Mouse (Mus musculus) neural tube, embryonic 14.5 days (tissue): ENCODE data around the gene Pigk. TPM values are rescaled to one million over a fixed set of nuclear protein-coding genes. Genes with fewer than 3 reads are reported as not detected.
A peak's percentile ranks its signal among the peaks of the same experiment; 100 is the strongest.

ENCODE experiments used
- ATAC-seq: fragments of 200-750 bp; cut with Nextera tagmentation; 2 replicates; pipeline ENCODE4 v1.8.0; 2017; ENCODE audit warnings: low read depth, mild to moderate bottlenecking, moderate TSS enrichment, moderate library complexity
- H3K27ac ChIP-seq: fragments of 300-500 bp; sonication (generic); 2 replicates; pipeline ENCODE4 v1.5.1; 2014; ENCODE audit warnings: low read depth, mild to moderate bottlenecking, control low read depth, low read length, moderate library complexity, mixed read lengths
- H3K27me3 ChIP-seq: fragments of 300-500 bp; sonication (generic); 2 replicates; pipeline ENCODE4 v1.6.1; 2014; ENCODE audit warnings: low read length; ENCODE audit not compliant: control insufficient read depth, insufficient read depth
- H3K36me3 ChIP-seq: fragments of 300-500 bp; sonication (generic); 2 replicates; pipeline ENCODE4 v1.6.1; 2014; ENCODE audit warnings: low read length, mixed read lengths; ENCODE audit not compliant: control insufficient read depth, insufficient read depth
- H3K4me1 ChIP-seq: fragments of 300-500 bp; sonication (generic); 2 replicates; pipeline ENCODE4 v1.6.1; 2014; ENCODE audit warnings: low read length; ENCODE audit not compliant: control insufficient read depth, insufficient read depth
- H3K4me2 ChIP-seq: fragments of 300-500 bp; sonication (generic); 2 replicates; pipeline ENCODE4 v1.6.1; 2014; ENCODE audit warnings: mild to moderate bottlenecking, low read depth, low read length, control low read depth
- H3K4me3 ChIP-seq: fragments of 300-500 bp; sonication (generic); 2 replicates; pipeline ENCODE4 v1.5.1; 2014; ENCODE audit warnings: low read depth, low read length, control low read depth, mixed read lengths
- H3K9ac ChIP-seq: fragments of 300-500 bp; sonication (generic); replicated peaks from 2 replicates; pipeline ENCODE4 v1.6.1; 2014; ENCODE audit warnings: low read depth, mild to moderate bottlenecking, control low read depth, low read length, mixed read lengths
- H3K9me3 ChIP-seq: fragments of 300-500 bp; sonication (generic); 2 replicates; pipeline ENCODE4 v1.6.1; 2016; ENCODE audit warnings: low read length; ENCODE audit not compliant: control insufficient read depth
- WGBS: fragments of 180-500 bp; shearing (Covaris S2); extraction: QIAGEN DNeasy Blood & Tissue Kit; methylation state at CpG from one replicate; pipeline ENCODE4 v1.1.7; 2014; 5-methylcytosine and 5-hydroxymethylcytosine counted together
- polyA plus RNA-seq: library from polyadenylated mRNA; unstranded; fragments of >200 nt; fragmentation: Nextera tagmentation; extraction: Ambion mirVana; gene quantifications from 2 replicates; pipeline ENCODE4 v1.2.1, GENCODE M21; 2014

The Pigk gene
- polyA plus RNA-seq, 1 experiment from 2014 or later, result 50.3 TPM

- Histone ChIP-seq H3K9ac (no peak overlapping the region), H3K4me2 (no peak overlapping the region), H3K4me3 (no peak overlapping the region), H3K36me3 (no peaks in the 10 kb centered on the region), H3K27ac (no peak overlapping the region), H3K4me1 (peaks cover 2% of the 10 kb centered on the region), H3K9me3 (no peaks in the 10 kb centered on the region), H3K27me3 (no peaks in the 10 kb centered on the region; the same call in 1 of the 2 replicates)
- 84% methylated on average over 3 of the region's 3 CpGs for whole genome bisulfite sequencing
- no peak for ATAC-seq
Measured at GRCm38 (mm10) chr3:152709936-152710335, 4.0 kb upstream of the Pigk start.

- H3K36me3 ChIP-seq, result no peaks in the 10 kb centered on the region
- H3K4me1 ChIP-seq, result peaks cover 4% of the 10 kb centered on the region
- H3K27me3 ChIP-seq, result no peaks in the 10 kb centered on the region; the same call in 1 of the 2 replicates
- no peak overlapping the region for H3K27ac ChIP-seq
- ATAC-seq, result no peak
- 81% methylated on average over 4 of the region's 4 CpGs for WGBS
- H3K9ac ChIP-seq, result no peak overlapping the region
- H3K4me3 ChIP-seq, result no peak overlapping the region
- H3K4me2 ChIP-seq, result no peak overlapping the region
- no peaks in the 10 kb centered on the region for H3K9me3 ChIP-seq
Measured at GRCm38 (mm10) chr3:152712957-152713356, 943 bp upstream of the Pigk start.

GRCm38 (mm10) chr3:152721301-152721700 lies 7.4 kb downstream of the Pigk start:
- Histone ChIP-seq H3K27ac (no peak overlapping the region), H3K4me3 (no peak overlapping the region), H3K36me3 (no peaks in the 10 kb centered on the region), H3K9me3 (no peaks in the 10 kb centered on the region), H3K4me2 (no peak overlapping the region), H3K4me1 (no peaks in the 10 kb centered on the region), H3K27me3 (no peaks in the 10 kb centered on the region), H3K9ac (no peak overlapping the region)
- ATAC-seq, result no peak
- WGBS, result 85% methylated on average over 6 of the region's 6 CpGs

GRCm38 (mm10) chr3:152722836-152723235 lies 8.9 kb downstream of the Pigk start:
- ATAC-seq, result 0 out of 2 replicates have a peak, but pooled peaks have one; percentile 51
- Histone ChIP-seq H3K36me3 (no peaks in the 10 kb centered on the region), H3K4me1 (no peaks in the 10 kb centered on the region), H3K4me2 (no peak overlapping the region), H3K4me3 (no peak overlapping the region), H3K27me3 (no peaks in the 10 kb centered on the region), H3K27ac (no peak overlapping the region), H3K9me3 (no peaks in the 10 kb centered on the region), H3K9ac (no peak overlapping the region)
- WGBS, result 68% methylated on average over 3 of the region's 3 CpGs

GRCm38 (mm10) chr3:152724446-152724845 lies 10.5 kb downstream of the Pigk start:
- WGBS, result 91% methylated on average over 9 of the region's 9 CpGs
- no peak overlapping the region for H3K27ac ChIP-seq
- H3K9me3 ChIP-seq, result no peaks in the 10 kb centered on the region
- no peaks in the 10 kb centered on the region for H3K27me3 ChIP-seq
- H3K4me1 ChIP-seq, result no peaks in the 10 kb centered on the region
- H3K9ac ChIP-seq, result no peak overlapping the region
- H3K4me3 ChIP-seq, result no peak overlapping the region
- no peak overlapping the region for H3K4me2 ChIP-seq
- ATAC-seq, result no peak
- H3K36me3 ChIP-seq, result no peaks in the 10 kb centered on the region

- Histone ChIP-seq H3K4me1 (no peaks in the 10 kb centered on the region), H3K4me2 (no peak overlapping the region), H3K9me3 (no peaks in the 10 kb centered on the region), H3K9ac (no peak overlapping the region), H3K27ac (no peak overlapping the region), H3K27me3 (no peaks in the 10 kb centered on the region), H3K4me3 (no peak overlapping the region), H3K36me3 (no peaks in the 10 kb centered on the region)
- ATAC-seq, result no peak
- 67% methylated on average over 6 of the region's 6 CpGs for WGBS
Measured at GRCm38 (mm10) chr3:152728238-152728637, 14.3 kb downstream of the Pigk start.

- no peak overlapping the region for H3K4me3 ChIP-seq
- no peak for ATAC-seq
- H3K4me2 ChIP-seq, result no peak overlapping the region
- H3K9me3 ChIP-seq, result no peaks in the 10 kb centered on the region
- no peaks in the 10 kb centered on the region for H3K36me3 ChIP-seq
- no peak overlapping the region for H3K27ac ChIP-seq
- H3K27me3 ChIP-seq, result no peaks in the 10 kb centered on the region
- WGBS, result 97% methylated on average over 4 of the region's 4 CpGs
- no peak overlapping the region for H3K9ac ChIP-seq
- H3K4me1 ChIP-seq, result no peaks in the 10 kb centered on the region
Measured at GRCm38 (mm10) chr3:152733011-152733410, 19.1 kb downstream of the Pigk start.

- Histone ChIP-seq H3K4me3 (no peak overlapping the region), H3K36me3 (no peaks in the 10 kb centered on the region), H3K4me2 (no peak overlapping the region), H3K27ac (no peak overlapping the region), H3K4me1 (no peaks in the 10 kb centered on the region), H3K9me3 (no peaks in the 10 kb centered on the region), H3K27me3 (no peaks in the 10 kb centered on the region), H3K9ac (no peak overlapping the region)
- ATAC-seq, result no peak
Measured at GRCm38 (mm10) chr3:152733513-152733912, 19.6 kb downstream of the Pigk start.

GRCm38 (mm10) chr3:152734100-152734499 lies 20.2 kb downstream of the Pigk start:
- WGBS, result 91% methylated on average over 11 of the region's 11 CpGs
- H3K27me3 ChIP-seq, result no peaks in the 10 kb centered on the region
- no peaks in the 10 kb centered on the region for H3K36me3 ChIP-seq
- H3K4me3 ChIP-seq, result no peak overlapping the region
- no peak for ATAC-seq
- H3K9me3 ChIP-seq, result no peaks in the 10 kb centered on the region
- H3K4me1 ChIP-seq, result no peaks in the 10 kb centered on the region
- no peak overlapping the region for H3K9ac ChIP-seq
- H3K27ac ChIP-seq, result no peak overlapping the region
- H3K4me2 ChIP-seq, result no peak overlapping the region
